Comparison of ENCODE assay signal across 10 mouse cellular contexts in the genomic region with DNA sequence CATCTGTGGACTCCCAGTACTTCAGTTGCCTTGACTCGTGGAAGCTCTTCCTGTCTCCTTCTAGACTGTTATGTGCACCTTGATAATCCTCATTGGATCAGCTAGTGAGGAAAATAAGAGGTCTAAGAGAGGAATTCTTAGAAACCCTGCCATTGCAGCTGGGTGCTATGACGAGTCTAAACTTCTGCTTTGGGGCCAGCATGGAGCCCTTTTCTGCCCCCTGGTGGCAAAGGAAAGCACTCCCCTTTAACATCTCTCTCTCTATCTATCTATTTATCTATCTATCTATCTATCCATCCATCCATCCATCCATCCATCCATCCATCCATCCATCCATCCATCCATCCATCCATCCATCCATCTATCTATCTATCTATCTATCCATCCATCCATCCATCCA. TPM values are rescaled to one million over a fixed set of nuclear protein-coding genes. Genes with fewer than 3 reads are reported as not detected.
DNase-seq lines count a peak whose midpoint lies in the region; TF ChIP-seq lines count a peak whose summit lies in the region.
"Not testable (repeated sequence)": the region's sequence is repeated elsewhere in the genome, so short reads cannot be mapped to it uniquely, and the experiment has no call there.
"Had no signal": no experiment of that assay in that cellular context is flagged by ENCODE, and none has a peak within 500 bp of the region (broad histone marks: within the 10 kb centered on the region; RNA-seq: fewer than 3 reads in every experiment).

No protein-coding gene starts in this region.

- DNase-seq in R1 (ENCODE audit: low read depth, low spot score), result peak; percentile 45
- DNase-seq in c-Kit-positive CD71-positive TER-119-negative erythroid progenitor cells, embryonic 14.5 days (ENCODE audit: low read depth), result peak; percentile 16
- peak; percentile 49 for DNase-seq in embryonic facial prominence, embryonic 10.5 days (ENCODE audit: low spot score)
- peak; percentile 24 to 44 for DNase-seq in heart, postnatal 14 days
- peak in 1 of 2 experiments; percentile 65 for DNase-seq in layer of hippocampus, adult 2 months (ENCODE audit: low spot score in 2 of 2)
- DNase-seq in lung, postnatal 25 days (ENCODE audit: low spot score), result peak; percentile 13
- DNase-seq in retina, postnatal 1 day, result peak; percentile 51
- DNase-seq in urinary bladder, postnatal 25 days (ENCODE audit: low spot score), result peak; percentile 43

- H3K36me3 ChIP-seq in embryonic facial prominence, embryonic 10.5 days (replicated peaks), result not testable (repeated sequence)

- H3K27ac ChIP-seq in embryonic facial prominence, embryonic 10.5 days (replicated peaks); layer of hippocampus, adult 2 months: not testable (repeated sequence)

- not testable (repeated sequence) for H3K4me3 ChIP-seq in embryonic facial prominence, embryonic 10.5 days; layer of hippocampus, adult 2 months

- H3K4me1 ChIP-seq in embryonic facial prominence, embryonic 10.5 days, result not testable (repeated sequence)

- H3K27me3 ChIP-seq in embryonic facial prominence, embryonic 10.5 days (replicated peaks; ENCODE audit: low read depth, poor library complexity, severe bottlenecking), result not testable (repeated sequence)

- WGBS in embryonic facial prominence, embryonic 10.5 days, result 22% methylated on average over 2 of the region's 2 CpGs

- H3K9me3 ChIP-seq in embryonic facial prominence, embryonic 10.5 days, result not testable (repeated sequence)

- intact Hi-C loops in heart, postnatal 14 days (cut with DNase I), result loop anchor here (2.0 kb wide), 1 partner anchor 94 kb away; no protein-coding TSS in a partner anchor

- peak; percentile 74 for TF ChIP-seq CTCF in layer of hippocampus, adult 2 months (conservative IDR thresholded peaks at IDR 0.05)

RNA-seq across cellular contexts. Expression of a gene that starts 23.7 kb away (rescaled TPM):
- 0.29 TPM in 1 of 2 replicates, not detected in the other for polyA plus RNA-seq in embryonic facial prominence, embryonic 10.5 days (2016; fragmentation: Nextera tagmentation; extraction: Ambion mirVana)
- not detected for total RNA-seq in heart, postnatal 14 days (2021)
- total RNA-seq in layer of hippocampus, adult 2 months (2021), result 1 to 10 TPM in 1 of 2 experiments, under 1 TPM in 1; 0.93 to 2.1 TPM
- polyA plus RNA-seq: limb, embryonic 12.5 days; midbrain, embryonic 10.5 days had no signal
